Mouse (Mus musculus): ENCODE data around the gene Ubap2l.

The Ubap2l gene

DNA sequence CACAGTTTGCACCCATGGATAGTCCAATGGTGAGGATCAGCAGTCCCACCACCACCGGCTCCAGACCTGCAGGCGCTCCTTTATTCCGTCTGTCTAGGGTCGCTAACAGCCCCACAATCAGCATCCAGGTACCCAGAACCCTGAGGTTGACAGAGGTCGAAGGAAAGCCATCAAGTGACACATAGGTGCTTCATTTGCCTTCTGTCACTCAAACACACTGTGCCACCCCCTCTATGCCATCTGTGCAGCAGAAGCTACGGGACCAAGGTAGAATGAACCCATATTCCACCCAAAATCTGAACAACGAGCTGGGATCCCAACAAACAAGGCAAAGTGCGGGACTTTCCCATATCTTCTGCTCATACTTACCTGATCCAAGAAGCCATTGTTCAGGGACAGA, 86.9 kb downstream of the Ubap2l start:
- no peak for DNase-seq

DNA sequence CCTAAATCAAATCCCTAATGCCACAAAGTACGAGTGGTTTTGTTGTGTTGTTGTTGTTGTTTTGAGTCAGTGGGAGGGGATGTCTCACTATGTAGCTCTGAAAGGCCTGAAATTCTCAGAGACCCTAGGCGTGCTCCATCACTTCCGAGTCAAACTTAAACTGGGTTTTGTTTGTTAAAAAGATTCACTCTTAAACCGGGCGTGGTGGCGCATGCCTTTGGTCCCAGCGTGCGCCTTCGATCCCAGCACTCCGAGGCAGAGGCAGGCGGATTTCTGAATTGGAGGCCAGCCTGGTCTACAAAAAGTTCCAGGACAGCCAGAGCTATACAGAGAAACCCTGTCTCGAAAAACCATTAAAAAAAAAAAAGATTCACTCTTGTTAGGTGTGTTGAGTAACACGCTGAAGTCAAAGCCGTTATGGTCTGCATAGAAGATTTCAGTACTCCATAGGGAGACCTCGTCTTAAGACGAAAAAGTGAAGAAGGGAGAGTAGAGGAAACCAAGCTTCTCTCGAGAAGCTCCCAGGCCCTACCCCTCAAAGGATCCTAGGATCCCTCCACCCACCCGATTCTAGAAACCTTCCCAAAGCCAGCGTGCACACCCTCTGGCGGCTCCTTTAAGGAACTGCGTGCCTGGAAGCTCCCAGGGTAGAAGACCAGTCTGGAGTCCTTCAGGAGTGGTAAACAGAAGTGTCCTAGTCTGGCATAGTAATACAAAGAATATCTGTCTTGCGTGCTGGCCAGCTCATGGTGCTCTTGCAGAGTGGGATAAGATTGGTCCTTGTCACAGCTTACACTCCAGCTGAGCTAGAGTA, 88.3 kb downstream of the Ubap2l start:
- DNase-seq = peak; percentile 58

DNA sequence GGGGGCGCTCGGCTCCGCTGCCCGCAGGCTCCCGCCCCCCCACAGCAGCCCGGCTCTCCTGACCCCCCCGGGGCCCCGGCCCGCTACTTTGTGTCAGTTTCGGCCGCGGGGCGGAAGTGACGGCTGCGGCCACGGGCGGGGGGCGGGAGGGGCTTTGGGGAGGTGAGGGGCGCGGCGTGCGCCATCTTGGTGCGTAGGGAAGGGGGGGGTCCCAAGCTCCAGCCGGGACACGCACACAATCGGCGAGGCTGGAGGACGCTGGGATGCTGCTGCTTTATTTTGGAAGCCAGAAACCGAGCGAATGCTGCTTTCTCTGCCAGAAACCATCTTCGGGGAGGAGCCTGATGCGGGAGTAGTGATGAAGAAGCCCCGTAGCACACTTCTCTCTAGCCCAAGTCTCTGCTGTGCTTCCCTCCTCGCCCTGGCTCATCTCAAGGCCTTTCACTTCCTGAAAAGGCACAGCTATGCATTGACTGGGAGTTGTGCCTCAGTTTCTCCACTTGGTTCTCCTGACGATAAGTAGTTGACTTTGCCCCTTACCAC, 89.1 kb downstream of the Ubap2l start, which contains the start of gene Atp8b2:
Gene Atp8b2, minus strand, starts transcription at position 288 of the 543 bp plus-strand sequence.
- no peak for DNase-seq

DNA sequence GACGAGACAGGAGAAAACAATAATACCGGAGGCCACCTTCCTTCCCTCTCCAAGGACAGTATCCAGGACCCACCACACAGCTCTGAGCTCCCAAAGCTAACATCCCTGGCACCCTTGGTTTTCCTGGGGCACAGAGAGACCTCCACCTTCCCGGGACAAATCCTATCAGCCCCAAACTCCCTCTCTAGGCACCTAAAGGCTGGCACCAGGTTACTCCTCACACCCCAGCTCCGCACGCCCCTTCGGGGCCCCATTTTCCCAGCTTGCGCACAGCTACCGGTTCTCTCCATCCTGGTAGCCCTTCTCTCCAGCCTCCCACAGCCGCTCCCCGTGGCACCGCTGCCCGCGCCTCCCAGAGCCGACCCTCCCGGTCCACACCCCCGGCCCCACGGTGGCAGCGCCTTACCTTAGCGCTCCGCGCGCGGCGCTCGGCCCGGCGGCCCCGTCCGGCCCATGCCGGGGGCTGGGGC, 89.6 kb downstream of the Ubap2l start:
- no peak for DNase-seq

DNA sequence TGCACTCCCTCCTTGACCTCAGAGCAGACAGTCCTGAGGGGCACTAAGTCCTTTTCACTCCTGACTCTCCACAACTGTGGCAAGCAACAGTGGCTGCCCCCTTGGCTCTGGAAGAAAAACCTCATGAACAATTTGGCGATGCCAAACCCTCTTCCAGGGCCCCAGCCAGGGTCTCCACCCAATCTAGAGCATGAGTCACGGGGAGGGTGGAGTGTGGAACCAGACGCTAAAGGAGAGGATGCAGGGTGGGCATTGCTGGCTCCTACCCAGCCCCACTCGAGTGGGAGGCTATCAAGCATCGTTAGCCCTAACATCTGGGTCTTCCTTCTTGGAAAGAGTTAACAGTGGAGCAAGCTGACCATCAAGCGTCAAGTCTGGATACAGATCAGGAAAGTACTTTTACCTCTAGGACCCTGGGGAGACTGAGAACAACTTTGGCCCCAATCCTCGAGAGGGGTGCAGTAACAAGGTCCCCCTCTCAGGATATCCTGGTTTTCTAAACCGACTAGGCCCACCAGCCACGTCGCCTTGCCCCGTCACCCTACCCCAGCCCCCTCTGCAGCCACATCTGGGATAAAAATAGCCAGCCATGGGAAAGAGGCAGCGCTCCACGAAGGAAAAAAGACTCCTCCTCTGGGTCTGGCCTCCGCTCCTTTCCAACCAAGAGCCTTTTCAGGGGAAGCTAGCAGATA, 90.2 kb downstream of the Ubap2l start:
- DNase-seq = no peak

DNA sequence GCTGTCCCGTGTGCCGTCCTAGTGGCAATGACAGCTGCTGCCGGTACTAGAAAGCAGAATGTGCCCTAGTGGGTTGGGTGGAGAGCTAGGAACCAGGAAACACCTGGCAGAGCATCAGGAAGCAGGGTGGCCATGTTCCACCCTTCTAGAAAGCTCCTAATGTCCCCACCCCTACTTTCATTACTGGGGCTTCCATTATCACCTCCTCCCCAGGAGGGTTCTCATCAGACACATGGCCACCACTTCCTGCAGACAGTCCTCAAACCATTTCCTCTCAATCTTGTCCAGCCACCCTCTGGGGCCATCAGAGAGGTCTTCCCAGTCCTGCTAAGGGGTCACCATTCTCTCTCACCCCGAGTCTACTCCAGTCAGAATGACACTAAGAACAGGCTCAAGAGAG, 91.0 kb downstream of the Ubap2l start:
- DNase-seq = no peak

DNA sequence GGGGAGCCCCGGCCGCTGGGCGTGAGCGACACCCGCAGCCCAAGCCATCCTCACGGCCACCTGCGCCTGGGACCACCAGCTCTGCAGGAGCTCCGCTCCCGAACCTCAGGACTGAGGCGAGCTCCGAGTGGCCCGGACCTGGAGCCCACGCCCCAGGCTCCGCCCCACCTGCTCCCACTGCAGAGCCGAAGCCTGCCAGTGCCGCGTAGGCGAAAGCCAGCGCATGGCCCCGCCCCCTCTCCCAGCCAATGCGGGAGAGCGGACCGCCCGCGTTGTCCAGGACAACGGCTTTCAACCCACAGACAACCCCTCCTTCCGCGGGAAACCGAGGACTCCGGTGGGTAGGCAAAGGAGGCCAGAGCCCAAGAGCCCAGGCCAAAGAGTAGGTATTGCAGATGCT, 92.0 kb downstream of the Ubap2l start:
- peak; percentile 90 for DNase-seq

DNA sequence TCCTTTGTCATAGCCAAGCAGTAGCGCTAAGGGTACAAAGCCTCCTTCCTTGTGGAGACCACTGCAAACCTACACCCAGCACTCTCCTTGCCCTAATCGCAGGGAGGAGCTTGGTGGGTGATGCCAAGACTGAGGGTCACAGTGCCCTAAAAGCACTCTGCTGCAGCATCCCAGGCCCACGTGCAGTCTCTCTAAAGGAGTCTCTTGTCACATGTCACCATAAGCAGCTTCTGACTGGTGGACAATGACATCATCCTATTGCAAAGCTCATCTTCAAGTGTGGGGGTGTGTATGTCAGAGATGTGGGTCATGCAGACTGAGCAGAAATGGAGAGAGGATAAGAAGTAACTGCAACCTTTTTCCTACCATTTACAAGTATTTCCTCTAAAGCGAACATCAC, 93.0 kb downstream of the Ubap2l start:
- DNase-seq = no peak

DNA sequence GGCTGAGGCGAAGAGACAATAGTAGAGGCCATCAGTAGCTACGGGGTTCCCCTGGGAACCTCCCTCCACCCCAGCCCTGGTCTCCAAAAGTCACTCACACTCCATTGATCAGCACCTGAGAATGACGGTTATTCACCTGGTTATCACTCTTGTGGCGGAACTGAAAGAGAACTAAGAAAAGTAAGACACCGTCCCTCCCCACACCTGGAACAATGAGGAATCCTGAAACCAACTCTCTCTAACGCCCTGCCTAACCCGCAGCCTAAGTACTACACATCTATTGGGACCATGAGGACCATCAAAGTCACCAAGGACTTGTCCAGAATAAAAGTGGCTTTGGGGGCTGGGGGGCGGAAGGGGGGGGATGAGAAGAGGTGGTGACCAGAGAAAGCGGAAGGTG, 94.5 kb downstream of the Ubap2l start:
- DNase-seq = no peak

DNA sequence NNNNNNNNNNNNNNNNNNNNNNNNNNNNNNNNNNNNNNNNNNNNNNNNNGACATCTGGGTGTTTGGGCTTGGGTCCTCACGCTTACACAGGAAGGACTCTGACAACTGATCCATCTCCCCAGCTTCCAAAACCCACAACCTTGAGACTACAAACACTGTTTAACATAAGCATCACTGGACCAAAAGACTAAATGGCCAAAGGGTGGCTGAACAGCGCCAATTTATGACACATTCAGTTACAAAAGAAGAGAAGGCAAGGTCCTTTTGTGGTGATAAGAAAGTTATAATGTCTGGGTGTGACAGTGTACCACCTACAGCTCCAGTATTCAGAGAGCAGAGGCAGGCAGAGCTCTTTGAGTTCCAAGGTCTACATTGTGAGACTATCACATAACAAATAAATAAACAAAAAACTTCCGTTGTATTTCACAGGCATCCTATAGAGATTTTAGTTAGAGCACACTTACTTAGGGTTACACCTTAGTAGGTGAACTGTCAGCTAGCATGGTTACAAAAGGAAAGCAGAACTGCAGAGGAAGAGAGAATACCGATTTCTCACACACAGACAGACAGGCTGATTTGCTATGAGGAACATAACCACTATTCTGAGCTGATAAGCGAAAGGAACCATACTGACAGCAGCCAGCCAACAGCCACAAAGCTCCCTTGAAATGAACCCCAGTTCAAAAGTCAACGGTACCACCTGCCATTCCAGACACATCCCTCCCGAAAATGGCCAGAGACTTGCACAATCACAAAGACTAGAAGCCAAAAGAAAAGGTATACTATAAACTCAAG, 96.1 kb downstream of the Ubap2l start:
- DNase-seq = no peak

DNA sequence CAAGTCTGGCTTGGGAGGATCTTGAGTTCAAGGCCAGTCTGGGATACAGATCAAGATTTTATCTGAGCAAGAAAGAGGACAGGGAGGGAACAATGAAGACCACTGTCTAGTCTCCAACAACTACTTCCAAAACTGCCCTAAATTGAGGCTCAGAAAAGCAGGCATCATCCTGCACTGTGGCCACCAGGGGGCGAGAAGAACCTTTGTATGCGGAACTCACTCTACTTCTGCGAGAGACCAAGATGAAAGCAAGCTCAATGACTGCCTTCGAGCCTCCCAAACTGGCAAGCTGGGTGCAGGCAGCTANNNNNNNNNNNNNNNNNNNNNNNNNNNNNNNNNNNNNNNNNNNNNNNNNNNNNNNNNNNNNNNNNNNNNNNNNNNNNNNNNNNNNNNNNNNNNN, 99.0 kb downstream of the Ubap2l start:
- DNase-seq = peak; percentile 83
